Mouse (Mus musculus) ES-Bruce4 (cell line): ENCODE data around the gene Gpatch2. TPM values are rescaled to one million over a fixed set of nuclear protein-coding genes. Genes with fewer than 3 reads are reported as not detected.

Source experiments
- H3K27ac ChIP-seq: 2 replicates; pipeline ENCODE4 v1.5.1; 2012; ENCODE audit warnings: low read length, inconsistent platforms; ENCODE audit not compliant: insufficient read depth
- H3K27me3 ChIP-seq: 2 replicates; pipeline ENCODE4 v1.6.1; 2012; ENCODE audit warnings: mild to moderate bottlenecking, low read length, inconsistent platforms; ENCODE audit not compliant: control insufficient read depth, poor library complexity, insufficient read depth, severe bottlenecking
- H3K36me3 ChIP-seq: 2 replicates; pipeline ENCODE4 v1.6.1; 2012; ENCODE audit warnings: inconsistent platforms, mild to moderate bottlenecking, low read length, moderate library complexity; ENCODE audit not compliant: control insufficient read depth, poor library complexity, insufficient read depth, severe bottlenecking
- H3K4me1 ChIP-seq: one replicate; pipeline ENCODE4 v1.8.1; 2011; ENCODE audit warnings: low read length; ENCODE audit not compliant: control insufficient read depth, insufficient read depth
- H3K4me3 ChIP-seq: 2 replicates; pipeline ENCODE4 v1.5.1; 2011; ENCODE audit warnings: low read depth, mild to moderate bottlenecking, low read length
- H3K9ac ChIP-seq: 2 replicates; pipeline ENCODE4 v1.6.1; 2012; ENCODE audit warnings: low read depth, mild to moderate bottlenecking, inconsistent platforms; ENCODE audit not compliant: poor library complexity, severe bottlenecking
- H3K9me3 ChIP-seq: replicated peaks from 2 replicates; pipeline ENCODE4 v1.6.1; 2012; ENCODE audit warnings: mild to moderate bottlenecking, low read length, inconsistent platforms; ENCODE audit not compliant: control insufficient read depth, poor library complexity, insufficient read depth, severe bottlenecking
- CTCF ChIP-seq: IDR thresholded peaks from one replicate; pipeline ENCODE4 v1.8.1; 2011; ENCODE audit warnings: low read depth, low read length
- EP300 ChIP-seq: IDR thresholded peaks from 2 replicates; pipeline ENCODE4 v1.6.1; 2011; ENCODE audit warnings: low read depth, low read length; ENCODE audit not compliant: insufficient read depth
- POLR2A ChIP-seq: IDR thresholded peaks from one replicate; pipeline ENCODE4 v1.8.1; 2011; ENCODE audit warnings: low read length; ENCODE audit not compliant: insufficient read depth
- polyA plus RNA-seq: library from polyadenylated mRNA; stranded (reverse); fragments of >200 nt; gene quantifications from 2 replicates; pipeline ENCODE4 v1.2.4, GENCODE M21; 2011; ENCODE audit warnings: low read depth; ENCODE audit not compliant: missing spikeins, insufficient read depth, insufficient read length

The Gpatch2 gene
- polyA plus RNA-seq, 1 experiment = 27.0 TPM

- TF ChIP-seq CTCF = no peak
- no peak for TF ChIP-seq POLR2A
- no peak for TF ChIP-seq EP300
- Histone ChIP-seq H3K9ac (no peak overlapping the region), H3K27me3 (no peaks in the 10 kb centered on the region), H3K36me3 (no peaks in the 10 kb centered on the region), H3K4me1 (no peaks in the 10 kb centered on the region), H3K4me3 (no peak overlapping the region), H3K27ac (no peak overlapping the region), H3K9me3 (no peaks in the 10 kb centered on the region)
Measured at GRCm38 (mm10) chr1:187240304-187240703, 25.0 kb downstream of the Gpatch2 start.

GRCm38 (mm10) chr1:187241329-187241728, 26.0 kb downstream of the Gpatch2 start:
- no peak overlapping the region for H3K27ac ChIP-seq
- H3K36me3 ChIP-seq = no peaks in the 10 kb centered on the region
- H3K4me1 ChIP-seq = no peaks in the 10 kb centered on the region
- TF ChIP-seq CTCF (no peak), POLR2A (no peak), EP300 (no peak)
- no peaks in the 10 kb centered on the region for H3K9me3 ChIP-seq
- H3K9ac ChIP-seq = no peak overlapping the region
- H3K4me3 ChIP-seq = no peak overlapping the region
- no peaks in the 10 kb centered on the region for H3K27me3 ChIP-seq

GRCm38 (mm10) chr1:187244734-187245133, 29.4 kb downstream of the Gpatch2 start:
- no peaks in the 10 kb centered on the region for H3K27me3 ChIP-seq
- no peak overlapping the region for H3K4me3 ChIP-seq
- H3K4me1 ChIP-seq = no peaks in the 10 kb centered on the region
- H3K27ac ChIP-seq = no peak overlapping the region
- H3K9ac ChIP-seq = no peak overlapping the region
- no peaks in the 10 kb centered on the region for H3K36me3 ChIP-seq
- no peaks in the 10 kb centered on the region for H3K9me3 ChIP-seq
- TF ChIP-seq EP300 (no peak), CTCF (no peak), POLR2A (no peak)

GRCm38 (mm10) chr1:187250741-187251262, 35.5 kb downstream of the Gpatch2 start:
- Histone ChIP-seq H3K27me3 (no peaks in the 10 kb centered on the region), H3K27ac (no peak overlapping the region), H3K9ac (no peak overlapping the region), H3K4me1 (no peaks in the 10 kb centered on the region), H3K4me3 (no peak overlapping the region), H3K9me3 (no peaks in the 10 kb centered on the region), H3K36me3 (no peaks in the 10 kb centered on the region)
- TF ChIP-seq EP300 = no peak

- H3K27ac ChIP-seq = no peak overlapping the region
- H3K9ac ChIP-seq = no peak overlapping the region
- no peak overlapping the region for H3K4me3 ChIP-seq
- H3K27me3 ChIP-seq = no peaks in the 10 kb centered on the region
- TF ChIP-seq EP300 = no peak
- no peak for TF ChIP-seq POLR2A
- TF ChIP-seq CTCF = no peak
- H3K9me3 ChIP-seq = no peaks in the 10 kb centered on the region
- no peaks in the 10 kb centered on the region for H3K4me1 ChIP-seq
- no peaks in the 10 kb centered on the region for H3K36me3 ChIP-seq
Measured at GRCm38 (mm10) chr1:187258756-187259155, 43.4 kb downstream of the Gpatch2 start.

- no peaks in the 10 kb centered on the region for H3K36me3 ChIP-seq
- TF ChIP-seq EP300 (no peak), POLR2A (no peak), CTCF (no peak)
- no peaks in the 10 kb centered on the region for H3K27me3 ChIP-seq
- no peak overlapping the region for H3K27ac ChIP-seq
- H3K9ac ChIP-seq = no peak overlapping the region
- no peaks in the 10 kb centered on the region for H3K9me3 ChIP-seq
- no peak overlapping the region for H3K4me3 ChIP-seq
- no peaks in the 10 kb centered on the region for H3K4me1 ChIP-seq
Measured at GRCm38 (mm10) chr1:187267601-187268000, 52.3 kb downstream of the Gpatch2 start.
